Mouse (Mus musculus) mouse embryonic stem cell (cell line): Measurements from ENCODE around the gene Satb2.

ENCODE experiments used
- in situ Hi-C, 2 experiments: fragments of 300-500 bp; cut with MboI; formaldehyde crosslinking; loops; 1 replicate in 1 of 2; 3 replicates in 1 of 2; pipeline ENCODE4 v1.14.3; 2019 to 2020; ENCODE audit warnings: low sequenced_read_pairs in 2 of 2, low pct_unique_long_range_greater_than_20kb in 1 of 2, mixed read lengths in 1 of 2; ENCODE audit not compliant: unreplicated experiment in 1 of 2

Satb2 gene

DNA sequence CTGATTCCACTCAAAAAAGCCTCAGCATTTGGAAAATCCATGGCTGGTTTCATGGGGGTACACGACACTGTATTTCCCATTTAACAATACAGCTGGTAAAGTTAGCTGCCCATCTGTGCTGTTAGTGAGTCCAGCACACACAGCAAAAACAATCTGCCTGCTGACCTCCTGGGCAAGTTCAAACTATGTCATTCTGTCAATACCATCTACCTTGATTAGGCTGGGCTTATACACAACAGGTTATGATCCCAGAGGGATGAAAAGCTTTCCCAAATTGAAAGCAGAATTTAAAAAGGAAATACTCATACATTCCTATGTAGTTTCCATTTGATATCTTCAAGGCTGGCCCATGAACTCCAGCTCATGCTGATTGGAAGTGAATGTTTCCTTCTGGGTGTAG is 113.2 kb downstream of the Satb2 start:
- in situ Hi-C loops = no loop called here

DNA sequence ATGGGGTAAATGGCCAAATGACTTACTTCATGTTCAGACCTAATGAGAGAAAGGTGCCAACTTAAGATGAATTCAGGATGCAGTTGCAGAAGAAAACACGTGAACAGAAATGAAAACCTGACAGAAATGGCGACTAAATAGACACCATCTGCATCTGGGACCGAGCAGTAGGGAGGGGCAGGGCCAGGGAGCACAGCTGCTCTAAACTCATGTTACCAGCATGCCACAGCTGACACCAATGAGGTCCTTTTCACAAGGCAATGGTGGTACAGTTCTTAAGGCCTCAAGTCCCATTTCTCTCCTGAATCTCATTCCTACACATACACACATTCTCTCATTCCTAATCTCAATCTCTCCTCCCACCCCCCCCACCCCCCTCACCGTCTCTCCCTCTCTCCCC is 115.7 kb downstream of the Satb2 start:
- in situ Hi-C loops = no loop called here

- in situ Hi-C loops = no loop called here
Measured at GRCm38 (mm10) chr1:56857202-56857601, 121.2 kb downstream of the Satb2 start.

DNA sequence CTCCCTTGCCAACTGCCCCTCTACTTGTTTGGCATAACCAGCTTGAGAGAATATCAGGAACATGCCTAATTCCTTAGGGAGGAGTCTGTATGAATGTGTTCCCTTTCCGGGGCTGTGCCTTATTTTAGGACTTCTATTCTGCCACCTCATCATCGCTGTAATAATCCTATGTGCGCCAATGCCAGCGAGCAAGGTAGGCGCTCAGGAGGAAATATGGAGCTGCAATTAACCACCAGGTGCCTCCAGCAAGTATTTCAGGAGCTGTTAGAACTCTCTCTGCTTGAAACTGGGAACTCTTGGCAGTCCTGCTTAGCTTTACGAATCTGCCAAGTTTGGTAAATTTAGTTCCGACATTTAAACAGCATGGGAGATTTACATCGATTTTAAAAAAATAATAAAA is 128.0 kb downstream of the Satb2 start:
- in situ Hi-C loops = no loop called here

DNA sequence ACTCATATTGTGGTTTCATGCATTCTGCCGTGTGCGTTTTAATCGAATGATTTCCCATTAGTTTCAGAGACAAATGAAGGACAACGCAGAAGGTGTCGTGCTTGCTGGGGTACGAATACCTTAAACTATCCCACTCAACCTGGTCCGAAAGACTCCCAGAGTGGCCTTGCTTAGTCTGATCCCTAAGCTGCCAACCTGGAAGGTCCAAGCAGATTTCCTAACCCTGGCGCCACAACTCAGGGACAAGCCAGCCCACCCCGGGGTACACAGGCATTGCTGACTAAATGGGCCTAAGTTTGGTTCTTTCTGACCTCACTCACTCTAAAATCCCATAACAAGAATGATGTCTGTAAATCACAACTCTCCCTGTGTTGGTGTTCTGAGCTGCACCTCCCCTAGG is 132.1 kb downstream of the Satb2 start:
- in situ Hi-C loops = no loop called here

DNA sequence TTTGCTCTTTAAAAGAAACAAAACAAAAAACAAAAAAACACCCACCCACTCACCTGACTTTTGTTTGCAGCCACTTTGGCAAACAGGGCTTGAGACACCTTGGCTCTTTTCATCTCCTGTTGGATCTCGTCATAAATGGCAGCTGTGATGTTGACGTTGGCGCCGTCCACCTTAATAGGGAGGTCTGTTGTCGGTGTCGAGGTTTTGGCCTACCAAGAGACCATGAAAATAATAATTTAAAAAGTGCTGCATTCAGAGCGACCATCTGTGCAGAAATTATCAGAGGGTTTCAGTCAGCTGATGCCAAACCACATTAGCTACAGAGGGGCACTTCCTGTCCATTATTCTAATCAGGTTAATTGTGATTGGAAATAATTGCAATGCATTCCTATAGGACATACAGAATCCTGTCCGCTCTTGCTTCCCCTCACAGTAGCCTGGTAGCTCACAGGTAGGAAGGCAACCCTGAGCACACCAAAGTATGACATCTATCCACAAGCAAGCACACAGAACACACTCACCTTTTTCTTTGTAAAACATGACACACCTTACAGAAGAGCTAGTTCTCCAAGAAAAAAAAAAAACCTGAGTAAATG is 132.8 kb downstream of the Satb2 start:
- in situ Hi-C loops = no loop called here

DNA sequence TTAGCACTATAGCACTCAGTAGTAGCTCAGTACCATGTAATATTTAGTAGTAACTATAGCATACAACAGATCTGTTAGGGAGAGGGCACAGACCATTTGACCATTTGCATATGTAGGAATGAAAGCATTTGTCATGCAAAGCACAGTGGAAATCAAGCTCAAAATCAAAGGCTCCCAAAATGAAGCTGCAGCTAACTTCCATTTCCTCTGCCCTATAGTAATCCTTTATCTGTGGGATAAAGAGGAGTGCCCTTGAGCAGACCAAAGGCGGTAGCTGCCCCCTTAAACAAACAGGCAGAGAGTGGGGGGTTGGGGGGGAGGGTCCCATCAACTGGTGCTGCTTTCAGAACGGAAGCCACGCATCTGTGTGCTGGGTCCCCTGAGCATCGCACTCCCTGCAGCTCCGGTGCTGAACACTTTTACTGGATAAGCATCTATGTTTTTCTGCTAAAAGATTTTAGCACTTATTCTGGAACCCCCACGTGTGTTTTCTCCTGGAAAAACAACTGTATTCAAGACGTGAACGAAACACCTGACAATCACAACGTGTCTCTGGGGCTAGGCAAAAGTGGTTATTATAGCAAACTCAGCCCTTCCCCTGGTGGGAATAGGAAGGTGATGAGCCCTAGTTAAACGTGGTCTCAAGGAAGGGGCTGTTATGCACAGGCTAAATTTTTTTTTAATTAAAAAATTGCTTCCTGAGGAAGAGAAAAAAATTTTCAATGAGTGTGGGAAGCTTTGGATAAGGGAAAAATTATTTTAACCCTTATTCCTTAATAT is 133.7 kb downstream of the Satb2 start:
- in situ Hi-C loops = no loop called here

DNA sequence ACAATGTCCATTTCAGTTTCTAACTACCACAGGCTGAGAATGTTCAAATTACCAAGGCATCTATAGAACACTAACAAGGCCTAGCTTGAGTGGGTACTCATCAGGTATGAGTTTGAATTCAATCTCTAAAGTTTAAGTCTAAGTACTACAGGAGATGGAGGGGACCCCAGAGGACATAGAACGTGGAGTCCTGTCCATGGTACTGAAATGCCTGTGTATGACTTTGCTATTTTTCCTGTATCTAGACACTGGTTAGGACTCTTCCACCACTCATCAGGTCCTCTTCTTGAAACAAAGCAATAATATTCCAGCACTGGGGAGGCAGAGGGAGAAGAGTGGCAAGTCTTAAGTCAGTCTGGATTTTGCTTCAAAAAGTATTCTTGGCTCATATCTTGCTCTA is 139.5 kb downstream of the Satb2 start:
- in situ Hi-C loops = no loop called here

DNA sequence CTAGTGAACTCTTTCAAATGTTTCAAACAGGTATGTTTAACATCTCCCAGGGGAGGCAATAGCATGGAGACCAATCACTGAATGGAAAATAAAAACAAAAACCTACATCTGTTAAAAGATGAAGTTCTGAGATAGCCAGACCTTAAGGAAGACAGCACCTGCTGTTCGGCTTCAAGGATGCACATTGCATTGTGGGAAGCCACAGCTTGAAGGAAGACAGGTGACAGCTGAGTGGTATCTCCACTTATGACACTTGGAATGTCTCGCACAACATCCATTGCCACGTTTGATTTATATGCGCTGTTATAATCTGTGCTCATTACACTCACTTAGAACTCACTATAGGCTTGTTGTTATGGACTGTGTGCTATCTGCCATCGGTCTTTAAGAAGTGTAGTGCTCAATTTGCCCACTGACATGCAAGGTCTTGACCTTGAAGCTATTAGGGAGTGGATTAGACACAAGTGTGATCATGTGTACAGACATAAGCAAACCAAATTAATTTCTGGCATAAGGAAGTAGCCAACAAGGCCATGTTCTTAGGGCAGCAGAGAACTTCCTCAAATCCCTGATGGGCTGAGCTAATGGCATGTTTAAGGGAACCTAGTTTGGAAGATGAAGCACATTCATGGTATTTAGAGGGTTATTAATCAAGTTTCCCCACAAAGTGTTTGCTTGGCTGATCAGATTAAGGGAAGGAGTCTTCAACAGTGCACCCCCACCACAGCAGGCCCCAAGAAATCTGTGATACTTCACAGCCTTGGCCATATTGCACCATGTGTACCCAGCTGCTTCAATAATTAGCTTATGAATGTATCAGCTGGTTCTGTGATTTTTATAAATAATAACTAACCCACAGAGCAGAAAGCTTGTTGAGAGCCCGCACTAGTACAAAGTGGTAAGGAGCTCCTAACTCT is 144.2 kb downstream of the Satb2 start:
- in situ Hi-C loops = no loop called here

DNA sequence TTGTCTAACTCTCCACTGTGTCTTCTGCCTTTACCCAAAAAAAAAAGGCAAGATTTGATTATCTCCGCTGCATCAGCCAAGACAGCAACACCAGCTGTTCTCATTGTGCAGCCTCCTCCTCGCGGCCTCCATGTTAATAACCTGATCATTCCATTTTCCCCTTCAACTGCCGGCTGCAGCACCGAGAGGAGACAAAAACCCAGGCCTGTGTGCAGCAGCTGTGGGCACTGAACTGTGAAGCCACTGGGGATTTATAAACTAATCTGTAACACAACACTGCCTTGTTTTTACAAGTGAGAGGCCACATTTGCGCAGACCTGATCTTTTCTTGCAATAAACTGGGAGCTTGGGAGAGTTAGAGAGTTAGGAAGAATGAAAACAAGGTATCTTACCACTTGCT is 145.1 kb downstream of the Satb2 start:
- in situ Hi-C loops = no loop called here

GRCm38 (mm10) chr1:56832738-56833137 is 145.7 kb downstream of the Satb2 start:
- in situ Hi-C loops = no loop called here

GRCm38 (mm10) chr1:56822735-56823134 is 155.7 kb downstream of the Satb2 start:
- in situ Hi-C loops = no loop called here

- in situ Hi-C loops = no loop called here
Measured at GRCm38 (mm10) chr1:56822025-56822424, 156.4 kb downstream of the Satb2 start.

- in situ Hi-C loops = no loop called here
Measured at GRCm38 (mm10) chr1:56813506-56813905, 164.9 kb downstream of the Satb2 start.

- in situ Hi-C loops = no loop called here
Measured at GRCm38 (mm10) chr1:56812961-56813360, 165.5 kb downstream of the Satb2 start.

GRCm38 (mm10) chr1:56811486-56811885 is 167.0 kb downstream of the Satb2 start:
- in situ Hi-C loops = no loop called here

DNA sequence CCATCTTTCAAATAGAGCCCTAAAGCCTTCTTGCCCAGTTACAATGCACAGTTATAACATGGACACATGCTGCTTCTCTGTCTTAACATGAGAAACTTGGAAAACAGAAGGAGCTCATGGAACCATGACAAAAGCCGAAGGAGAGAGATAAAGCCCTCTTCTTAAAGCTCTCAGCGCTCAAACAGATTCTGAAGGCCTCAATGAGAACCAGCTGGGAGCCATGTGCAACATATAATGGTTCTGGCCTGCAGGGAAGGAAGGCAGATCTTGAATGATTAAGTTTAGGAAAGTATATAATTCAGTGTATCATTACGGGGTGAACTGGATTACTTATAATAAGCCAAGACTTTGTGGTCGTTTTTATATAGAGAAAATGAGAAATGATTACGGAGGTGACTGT is 172.4 kb downstream of the Satb2 start:
- in situ Hi-C loops = no loop called here

DNA sequence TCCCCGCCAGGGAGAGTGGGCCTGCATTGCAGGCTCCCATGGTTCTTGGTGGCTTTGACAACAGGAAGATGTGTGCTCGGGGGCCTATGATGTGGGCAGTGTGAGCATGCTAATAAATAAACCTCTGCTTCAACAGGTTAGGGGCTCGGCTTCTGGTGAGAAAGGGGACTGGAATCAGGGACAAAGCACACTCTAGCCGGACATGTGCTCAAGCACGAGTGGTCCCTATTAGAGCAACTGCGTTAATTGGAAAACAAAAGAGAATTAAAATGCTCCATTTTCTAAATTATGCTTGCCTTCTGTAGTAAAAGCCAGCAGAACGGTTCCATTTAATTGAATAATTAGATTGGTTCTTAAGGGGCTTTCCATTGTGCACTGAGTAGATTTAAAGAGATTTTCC is 177.8 kb downstream of the Satb2 start:
- in situ Hi-C loops = no loop called here

DNA sequence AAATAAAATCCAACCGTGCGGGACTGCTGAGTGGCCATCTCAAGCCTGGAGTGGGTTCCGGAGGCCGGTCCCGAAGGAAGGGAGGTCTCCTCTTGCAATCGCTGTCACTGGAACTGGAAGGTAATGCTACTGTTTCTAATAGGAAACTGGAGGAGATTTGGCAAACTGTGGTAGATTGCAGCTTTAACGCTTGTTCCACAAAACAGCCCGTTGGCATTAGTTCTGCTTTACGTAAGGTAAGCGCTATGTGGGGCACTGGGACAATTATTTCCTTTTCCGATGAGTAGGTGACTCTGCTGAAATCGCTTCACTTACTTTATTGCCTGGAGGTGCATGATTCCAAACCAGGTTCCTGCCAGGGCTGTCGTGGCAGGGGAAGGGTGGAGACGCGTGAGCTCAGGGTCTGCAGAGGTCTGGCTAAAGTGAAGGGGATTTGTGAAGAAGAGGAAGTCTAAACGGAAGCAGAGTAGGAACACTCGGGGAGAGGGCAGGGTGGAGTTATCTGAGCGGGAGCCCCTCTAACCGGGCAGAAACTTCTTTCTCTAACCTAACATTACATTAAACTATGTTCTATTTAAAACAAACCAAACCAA is 183.3 kb downstream of the Satb2 start:
- in situ Hi-C loops = no loop called here
